Mouse (Mus musculus) hindbrain, embryonic 15.5 days (tissue): ENCODE data around the gene Mto1. TPM values are rescaled to one million over a fixed set of nuclear protein-coding genes. Genes with fewer than 3 reads are reported as not detected.

ENCODE experiments used
- ATAC-seq: fragments of 200-750 bp; cut with Nextera tagmentation; 2 replicates; pipeline ENCODE4 v1.8.0; 2017; ENCODE audit warnings: low read depth, moderate number of reproducible peaks, moderate TSS enrichment; ENCODE audit not compliant: low FRiP score
- H3K27ac ChIP-seq: fragments of 300-500 bp; sonication (generic); replicated peaks from 2 replicates; pipeline ENCODE4 v1.5.1; 2015; ENCODE audit warnings: mild to moderate bottlenecking, inconsistent platforms
- H3K27me3 ChIP-seq: fragments of 300-500 bp; sonication (generic); 2 replicates; pipeline ENCODE4 v1.6.1; 2015; ENCODE audit warnings: control low read depth, inconsistent platforms
- H3K36me3 ChIP-seq: fragments of 300-500 bp; sonication (generic); 2 replicates; pipeline ENCODE4 v1.6.1; 2015; ENCODE audit warnings: control low read depth, inconsistent platforms
- H3K4me1 ChIP-seq: fragments of 300-500 bp; sonication (generic); replicated peaks from 2 replicates; pipeline ENCODE4 v1.6.1; 2015; ENCODE audit warnings: control low read depth, inconsistent platforms
- H3K4me2 ChIP-seq: fragments of 300-500 bp; sonication (generic); 2 replicates; pipeline ENCODE4 v1.6.1; 2015; ENCODE audit warnings: moderate library complexity, mild to moderate bottlenecking, inconsistent platforms
- H3K4me3 ChIP-seq: fragments of 300-500 bp; sonication (generic); 2 replicates; pipeline ENCODE4 v1.5.1; 2015; ENCODE audit warnings: mild to moderate bottlenecking, inconsistent platforms
- H3K9ac ChIP-seq: fragments of 300-500 bp; sonication (generic); 2 replicates; pipeline ENCODE4 v1.6.1; 2015; ENCODE audit warnings: inconsistent platforms
- H3K9me3 ChIP-seq: fragments of 300-500 bp; sonication (generic); 2 replicates; pipeline ENCODE4 v1.6.1; 2016; ENCODE audit warnings: control low read depth, inconsistent platforms
- WGBS: fragments of 180-500 bp; shearing (Covaris S2); methylation state at CpG from one replicate; pipeline ENCODE4 v1.1.7; 2015; 5-methylcytosine and 5-hydroxymethylcytosine counted together
- polyA plus RNA-seq: library from polyadenylated mRNA; unstranded; fragments of >200 nt; fragmentation: Nextera tagmentation; extraction: Ambion mirVana; gene quantifications from 2 replicates; pipeline ENCODE4 v1.2.1, GENCODE M21; 2015

Gene Mto1
- polyA plus RNA-seq: 28.6 and 30.5 TPM in 2 replicates

DNA sequence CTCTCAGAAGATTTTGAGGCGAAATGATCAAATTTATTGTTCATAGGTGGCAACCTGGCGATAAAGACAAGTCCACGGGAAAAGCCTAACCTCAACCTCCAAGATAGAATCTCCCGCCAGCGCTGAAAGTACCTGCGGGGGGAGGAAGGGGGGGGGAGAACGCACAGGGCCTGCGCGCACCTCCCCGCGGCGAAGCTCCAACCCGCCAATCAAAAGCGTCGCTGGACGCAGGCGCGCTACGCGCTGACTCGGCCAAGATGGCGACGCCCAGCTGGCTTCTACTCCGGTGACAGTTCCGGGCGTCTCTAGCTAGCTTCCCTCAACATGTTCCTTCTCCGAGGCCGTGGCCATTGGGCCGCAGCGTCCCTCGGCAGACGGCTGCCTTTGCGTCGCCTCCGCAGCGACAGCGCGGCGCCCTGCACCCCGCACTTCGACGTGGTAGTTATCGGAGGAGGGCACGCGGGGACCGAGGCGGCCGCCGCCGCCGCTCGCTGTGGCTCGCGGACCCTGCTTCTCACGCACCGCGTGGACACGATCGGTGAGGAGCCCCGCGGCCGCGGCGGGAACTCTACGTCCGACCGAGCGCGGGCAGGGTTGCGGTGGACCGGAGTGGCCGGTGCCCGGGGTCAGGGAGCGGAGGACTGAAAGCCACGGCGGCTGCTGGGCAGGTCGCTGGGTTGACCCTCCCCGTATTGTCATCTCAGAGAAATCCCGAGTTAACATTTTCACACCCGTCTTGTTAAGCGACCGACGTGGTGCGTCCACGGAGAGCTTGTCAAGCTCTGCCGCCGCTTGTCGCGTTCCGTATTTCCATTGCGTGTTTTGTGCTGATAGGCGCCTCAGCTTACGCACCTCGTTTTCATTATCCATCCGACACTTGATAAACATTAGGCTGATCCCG lies at the start of gene Mto1, which contains the start of gene Gm17324:
TSS of gene Mto1 (plus strand) at position 236 of the 901 bp plus-strand sequence.
TSS of gene Gm17324 (minus strand) at position 814 of the 901 bp plus-strand sequence.
- H3K4me3 ChIP-seq: peak within 1 kb of the TSS; percentile 82
- peak; percentile 95 for ATAC-seq
- peaks cover 12% of the 10 kb centered on the region for H3K36me3 ChIP-seq
- H3K27me3 ChIP-seq: peaks cover 28% of the 10 kb centered on the region
- peak within 1 kb of the TSS; percentile 92 for H3K27ac ChIP-seq
- H3K9ac ChIP-seq: peak within 1 kb of the TSS; percentile 83
- under 1% methylated on average over 96 of the region's 96 CpGs for WGBS
- no peaks in the 10 kb centered on the region for H3K9me3 ChIP-seq
- peak within 1 kb of the TSS; percentile 57 for H3K4me2 ChIP-seq
- peaks cover 10% of the 10 kb centered on the region for H3K4me1 ChIP-seq

DNA sequence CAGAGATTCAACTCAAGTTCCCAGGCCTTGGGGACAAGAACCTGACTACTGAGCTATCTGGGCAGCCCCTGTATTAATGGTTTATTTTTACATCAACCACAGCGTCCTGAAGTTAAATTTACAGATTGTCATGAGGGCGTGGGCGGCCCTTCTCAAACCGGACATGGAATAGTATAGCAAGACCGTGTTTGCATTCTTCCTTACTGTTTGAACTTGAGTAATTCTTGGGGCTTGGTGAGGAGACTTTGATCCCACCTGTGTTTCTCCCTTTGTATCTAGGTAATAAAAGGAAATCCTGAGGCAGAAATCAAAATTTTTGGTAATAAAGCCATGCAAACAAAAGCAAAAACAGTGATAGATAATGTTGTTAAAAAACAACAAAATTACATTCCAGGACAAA lies 47.4 kb upstream of the Mto1 start:
- no peak overlapping the region for H3K4me3 ChIP-seq
- no peaks in the 10 kb centered on the region for H3K36me3 ChIP-seq
- no peak overlapping the region for H3K4me2 ChIP-seq
- H3K27me3 ChIP-seq: peaks cover 23% of the 10 kb centered on the region
- no peak overlapping the region for H3K9ac ChIP-seq
- 87% methylated on average over 5 of the region's 5 CpGs for WGBS
- peaks cover 8% of the 10 kb centered on the region for H3K4me1 ChIP-seq
- H3K27ac ChIP-seq: no peak overlapping the region
- no peaks in the 10 kb centered on the region for H3K9me3 ChIP-seq
- no peak for ATAC-seq

DNA sequence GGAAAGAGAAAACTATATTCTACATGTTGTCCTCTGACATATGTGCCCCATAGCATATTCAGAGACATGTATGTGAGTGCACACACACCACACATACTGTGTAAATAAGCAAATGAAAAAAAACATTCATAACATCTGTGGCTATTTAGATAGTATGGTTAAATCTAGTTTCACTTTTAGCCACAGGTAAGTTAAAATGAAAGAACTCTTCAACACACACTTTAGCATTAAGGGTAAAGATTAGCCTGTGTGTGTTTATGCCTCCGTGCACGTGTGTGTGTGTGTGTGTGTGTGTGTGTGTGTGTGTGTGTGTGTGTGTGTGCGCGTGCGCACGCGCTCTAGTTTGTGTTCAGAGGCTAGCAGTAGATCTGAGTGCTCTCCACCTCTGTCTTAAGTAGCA lies 46.4 kb upstream of the Mto1 start:
- Histone ChIP-seq H3K4me3 (no peak overlapping the region), H3K9me3 (no peaks in the 10 kb centered on the region), H3K4me2 (no peak overlapping the region), H3K36me3 (no peaks in the 10 kb centered on the region), H3K27ac (no peak overlapping the region), H3K4me1 (no peaks in the 10 kb centered on the region), H3K9ac (no peak overlapping the region), H3K27me3 (peaks cover 14% of the 10 kb centered on the region)
- 92% methylated on average over 7 of the region's 7 CpGs for WGBS
- no peak for ATAC-seq

GRCm38 (mm10) chr9:78427362-78427781 lies 20.6 kb upstream of the Mto1 start:
- peak overlapping the region; percentile 29; the same call in 1 of the 2 replicates for H3K9ac ChIP-seq
- no peaks in the 10 kb centered on the region for H3K36me3 ChIP-seq
- WGBS: 28% methylated on average over 27 of the region's 27 CpGs
- no peaks in the 10 kb centered on the region for H3K4me1 ChIP-seq
- H3K27ac ChIP-seq: no peak overlapping the region
- H3K9me3 ChIP-seq: no peaks in the 10 kb centered on the region
- peak overlapping the region; percentile 36 for H3K4me3 ChIP-seq
- ATAC-seq: peak; percentile 56
- H3K4me2 ChIP-seq: peak overlapping the region; percentile 61
- no peaks in the 10 kb centered on the region for H3K27me3 ChIP-seq

DNA sequence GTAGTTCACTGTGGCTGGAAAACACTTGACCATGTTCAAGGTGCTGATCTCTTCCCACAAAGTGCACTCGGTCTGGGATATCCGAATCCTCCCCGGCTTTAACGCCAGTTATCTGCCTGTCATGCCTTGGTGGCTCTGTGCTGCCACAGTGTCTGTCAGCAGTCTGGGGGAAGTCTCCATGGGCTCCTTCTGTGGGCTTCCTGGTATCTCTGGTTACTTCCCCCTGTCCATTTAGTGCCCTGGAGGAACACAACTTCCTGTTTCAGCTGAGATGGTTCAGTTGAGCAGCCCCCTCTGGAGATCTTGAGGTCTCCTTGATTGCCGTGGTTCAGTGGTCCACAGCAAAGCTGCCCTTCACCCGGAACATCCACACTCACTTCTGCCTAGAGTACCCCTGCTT lies 19.8 kb upstream of the Mto1 start:
- 0 out of 2 replicates have a peak overlapping the region, but pooled peaks have one; percentile 61 for H3K4me2 ChIP-seq
- no peaks in the 10 kb centered on the region for H3K36me3 ChIP-seq
- no peaks in the 10 kb centered on the region for H3K9me3 ChIP-seq
- no peaks in the 10 kb centered on the region for H3K4me1 ChIP-seq
- no peak overlapping the region for H3K4me3 ChIP-seq
- no peak overlapping the region for H3K9ac ChIP-seq
- no peaks in the 10 kb centered on the region for H3K27me3 ChIP-seq
- no peak for ATAC-seq
- no peak overlapping the region for H3K27ac ChIP-seq
- WGBS: 85% methylated on average over 6 of the region's 6 CpGs

GRCm38 (mm10) chr9:78428870-78429432 lies 19.1 kb upstream of the Mto1 start:
- ATAC-seq: no peak
- Histone ChIP-seq H3K36me3 (no peaks in the 10 kb centered on the region), H3K4me1 (no peaks in the 10 kb centered on the region), H3K27ac (no peak overlapping the region), H3K4me2 (no peak overlapping the region), H3K27me3 (no peaks in the 10 kb centered on the region), H3K9ac (no peak overlapping the region), H3K9me3 (no peaks in the 10 kb centered on the region), H3K4me3 (no peak overlapping the region)
- WGBS: 85% methylated on average over 4 of the region's 4 CpGs

DNA sequence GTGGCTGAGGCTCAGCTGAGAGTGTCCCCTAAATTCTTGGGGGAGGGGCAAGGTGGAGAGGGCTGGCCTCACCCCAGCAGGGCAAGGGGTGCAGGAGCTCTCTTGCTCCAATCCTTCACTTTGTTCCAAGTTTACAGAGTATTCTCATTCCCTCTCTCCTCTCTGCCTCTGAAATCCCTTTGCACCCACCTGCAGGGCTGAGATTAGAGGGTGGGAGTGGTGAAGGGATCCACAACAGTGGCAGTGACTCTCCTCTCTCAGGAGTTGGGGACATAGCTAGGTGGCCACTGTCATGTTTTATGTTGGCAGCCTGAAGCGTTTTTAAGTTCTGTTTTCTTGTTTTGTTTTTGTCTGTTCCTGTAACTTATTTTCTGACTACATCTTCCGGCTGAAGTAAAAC lies 18.5 kb upstream of the Mto1 start:
- Histone ChIP-seq H3K4me1 (no peaks in the 10 kb centered on the region), H3K9ac (no peak overlapping the region), H3K27ac (no peak overlapping the region), H3K9me3 (no peaks in the 10 kb centered on the region), H3K4me3 (no peak overlapping the region), H3K4me2 (no peak overlapping the region), H3K27me3 (no peaks in the 10 kb centered on the region), H3K36me3 (no peaks in the 10 kb centered on the region)
- 49% methylated on average over 2 of the region's 2 CpGs for WGBS
- no peak for ATAC-seq

DNA sequence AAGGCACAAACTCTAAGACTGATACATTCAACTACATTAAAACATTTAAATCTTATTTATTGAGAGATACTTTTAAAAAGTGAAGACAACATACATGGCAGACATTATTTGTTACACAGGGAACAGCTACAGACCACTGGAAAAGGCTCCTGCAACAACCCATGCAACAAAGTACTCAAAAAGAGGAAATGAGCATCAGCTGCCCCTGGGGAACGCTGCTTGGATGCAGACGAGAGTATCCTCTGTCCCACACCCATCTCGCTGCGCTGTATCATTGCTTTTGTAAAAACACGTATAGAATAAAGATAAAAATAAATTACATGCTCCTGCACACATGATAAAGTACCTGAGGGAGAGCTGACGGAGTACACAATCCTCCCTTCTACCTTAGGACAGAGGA lies 17.5 kb upstream of the Mto1 start:
- no peak overlapping the region for H3K27ac ChIP-seq
- no peak overlapping the region for H3K4me2 ChIP-seq
- no peak overlapping the region for H3K4me3 ChIP-seq
- no peaks in the 10 kb centered on the region for H3K27me3 ChIP-seq
- H3K9me3 ChIP-seq: no peaks in the 10 kb centered on the region
- no peaks in the 10 kb centered on the region for H3K36me3 ChIP-seq
- ATAC-seq: no peak
- no peak overlapping the region for H3K9ac ChIP-seq
- WGBS: 79% methylated on average over 6 of the region's 6 CpGs
- H3K4me1 ChIP-seq: no peaks in the 10 kb centered on the region

- Histone ChIP-seq H3K27me3 (no peaks in the 10 kb centered on the region), H3K4me1 (no peaks in the 10 kb centered on the region), H3K4me2 (no peak overlapping the region), H3K9ac (no peak overlapping the region), H3K9me3 (no peaks in the 10 kb centered on the region), H3K4me3 (no peak overlapping the region), H3K36me3 (no peaks in the 10 kb centered on the region), H3K27ac (no peak overlapping the region)
- ATAC-seq: no peak
- 88% methylated on average over 5 of the region's 5 CpGs for WGBS
Measured at GRCm38 (mm10) chr9:78432471-78432870, 15.5 kb upstream of the Mto1 start.

DNA sequence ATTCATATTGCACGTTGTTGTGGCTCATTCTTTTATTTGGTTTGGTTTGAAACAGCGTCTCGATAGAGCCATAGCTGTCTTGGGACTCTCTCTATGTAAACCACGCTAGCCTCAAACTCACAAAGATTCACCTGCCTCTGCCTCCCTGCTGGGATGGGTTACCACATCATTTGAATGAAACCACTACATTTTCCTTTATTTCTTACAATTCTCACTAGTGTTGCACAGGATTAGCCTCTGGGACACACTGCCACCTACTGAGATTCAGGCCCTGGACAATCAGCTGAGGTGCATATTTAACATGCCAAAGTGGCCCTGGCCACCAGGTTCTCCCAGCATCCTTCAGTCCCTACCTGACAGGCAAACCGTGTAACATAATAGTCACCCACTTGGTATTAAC lies 8.6 kb upstream of the Mto1 start:
- H3K27ac ChIP-seq: no peak overlapping the region
- ATAC-seq: no peak
- H3K4me3 ChIP-seq: no peak overlapping the region
- peaks cover 56% of the 10 kb centered on the region for H3K27me3 ChIP-seq
- H3K4me2 ChIP-seq: no peak overlapping the region
- 63% methylated on average over 5 of the region's 5 CpGs for WGBS
- peaks cover 11% of the 10 kb centered on the region for H3K4me1 ChIP-seq
- no peaks in the 10 kb centered on the region for H3K36me3 ChIP-seq
- H3K9me3 ChIP-seq: no peaks in the 10 kb centered on the region
- no peak overlapping the region for H3K9ac ChIP-seq

GRCm38 (mm10) chr9:78442237-78442578 lies 5.8 kb upstream of the Mto1 start:
- Histone ChIP-seq H3K27me3 (peaks cover 72% of the 10 kb centered on the region), H3K27ac (no peak overlapping the region), H3K4me3 (peak overlapping the region; percentile 43), H3K4me2 (peak overlapping the region; percentile 70), H3K36me3 (no peaks in the 10 kb centered on the region), H3K4me1 (peaks cover 11% of the 10 kb centered on the region), H3K9me3 (no peaks in the 10 kb centered on the region), H3K9ac (0 out of 2 replicates have a peak overlapping the region, but pooled peaks have one; percentile 12)
- 6% methylated on average over 9 of the region's 9 CpGs for WGBS
- ATAC-seq: no peak
